Mouse (Mus musculus) yolk sac, embryonic 10.5 days (tissue): ENCODE data around the gene Arhgef3.
"Not testable (repeated sequence)": the region's sequence is repeated elsewhere in the genome, so short reads cannot be mapped to it uniquely, and the experiment has no call there.

Source experiments
- DNase-seq: peaks from one replicate; pipeline ENCODE4 v3.0.0-alpha.2; 2017; ENCODE audit warnings: low spot score

The Arhgef3 gene

DNA sequence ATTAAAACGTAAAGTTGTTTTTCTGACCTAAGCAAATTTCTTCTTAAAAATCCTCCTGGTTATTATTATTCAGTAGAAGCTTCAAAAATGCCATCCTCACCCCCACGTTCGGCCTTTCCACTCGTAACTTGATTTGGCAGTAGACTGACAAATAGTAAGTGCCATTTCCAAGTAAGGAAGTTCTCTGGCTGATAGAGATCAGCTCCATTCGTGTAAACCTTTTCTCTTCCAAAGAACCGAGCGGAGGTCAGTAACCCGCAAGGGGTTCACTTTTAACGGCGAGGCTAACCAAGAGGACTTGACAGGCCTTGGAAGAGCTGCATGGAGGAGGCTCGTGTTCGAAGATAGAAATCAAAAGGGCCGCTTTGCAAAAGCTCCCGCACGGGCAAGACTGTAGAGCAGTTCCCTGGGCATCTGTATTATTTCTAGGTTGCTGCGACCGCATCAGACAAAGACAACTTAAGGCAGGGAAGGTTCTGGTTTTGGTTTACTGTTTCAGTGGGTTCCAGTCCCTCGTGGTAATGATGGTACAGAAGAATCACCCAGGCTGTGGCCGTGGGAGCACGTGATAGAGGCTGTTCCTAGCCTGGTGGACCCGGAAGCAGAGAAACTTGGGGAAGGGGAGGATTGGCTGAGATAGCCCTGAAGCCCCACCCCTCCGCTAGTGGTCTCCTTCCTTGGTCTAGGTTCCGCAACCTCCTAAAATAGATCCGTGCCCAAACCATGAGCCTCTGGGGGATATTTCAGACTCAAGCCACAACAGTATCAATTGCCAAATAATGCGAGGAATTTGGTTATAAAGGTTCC, 117.5 kb downstream of the Arhgef3 start:
- no peak for DNase-seq

DNA sequence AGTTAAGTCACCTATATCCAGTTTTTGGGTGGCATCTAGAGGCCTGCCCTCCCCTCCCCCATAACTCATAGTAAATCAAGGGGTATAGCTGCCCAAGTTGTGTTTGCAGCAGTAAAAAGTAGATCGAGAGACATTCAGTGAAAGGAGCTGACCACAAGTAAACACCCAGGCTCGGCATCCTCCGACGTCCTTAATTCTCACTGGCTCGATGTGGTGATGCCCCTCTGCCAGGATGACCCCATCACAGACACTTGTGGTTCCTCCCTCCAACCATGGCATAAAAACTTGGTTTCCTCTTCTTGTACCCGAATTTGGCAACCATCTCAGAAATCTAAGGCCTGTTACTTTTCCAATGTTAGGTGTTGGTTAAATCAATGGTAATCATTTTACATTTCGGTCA, 118.4 kb downstream of the Arhgef3 start:
- no peak for DNase-seq

DNA sequence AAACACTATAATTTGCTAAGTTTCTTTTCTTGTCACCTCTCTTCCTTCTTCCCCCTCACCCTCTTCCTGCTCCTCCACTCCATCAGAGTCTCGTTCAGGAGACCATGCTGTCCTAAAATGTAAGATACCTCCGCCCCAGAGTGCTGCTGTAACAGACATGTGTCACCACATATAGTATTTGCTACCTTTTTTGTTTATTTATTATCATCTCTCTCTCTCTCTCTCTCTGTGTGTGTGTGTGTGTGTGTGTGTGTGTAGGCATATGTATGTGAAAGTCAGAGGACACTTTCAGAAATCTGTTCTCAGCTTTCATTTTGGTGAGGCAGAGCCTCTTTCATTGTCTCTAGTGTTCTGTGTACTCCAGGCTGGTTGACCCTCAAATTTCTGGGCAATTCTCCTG, 119.0 kb downstream of the Arhgef3 start:
- no peak for DNase-seq

DNA sequence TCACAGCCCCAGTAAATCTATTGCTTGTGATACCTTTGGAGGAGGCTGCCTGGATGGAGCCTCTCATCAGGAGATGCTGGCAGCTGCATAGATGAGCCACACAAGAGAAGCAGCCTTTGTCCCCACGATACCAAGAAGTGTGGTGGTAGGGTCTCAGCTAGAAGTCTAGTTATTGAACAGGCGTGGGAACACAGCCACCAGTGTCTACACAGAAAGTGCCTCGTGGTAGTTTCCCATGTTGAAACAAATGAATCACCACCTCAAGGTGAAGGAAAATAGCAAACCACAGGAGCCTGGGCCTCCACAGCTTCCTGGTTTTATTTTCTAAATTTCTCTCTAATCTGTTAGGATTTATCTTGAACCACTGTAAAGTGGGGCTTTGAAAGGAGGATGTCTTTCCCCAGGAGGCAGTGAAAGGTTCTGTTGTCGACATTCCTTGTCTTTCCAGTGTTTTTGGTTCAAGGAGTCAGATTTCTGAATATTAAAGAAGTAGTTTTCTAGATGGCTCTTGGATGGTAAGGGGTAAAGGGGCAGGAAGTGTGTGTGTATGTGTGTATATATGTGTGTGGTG, 119.7 kb downstream of the Arhgef3 start:
- no peak for DNase-seq

DNA sequence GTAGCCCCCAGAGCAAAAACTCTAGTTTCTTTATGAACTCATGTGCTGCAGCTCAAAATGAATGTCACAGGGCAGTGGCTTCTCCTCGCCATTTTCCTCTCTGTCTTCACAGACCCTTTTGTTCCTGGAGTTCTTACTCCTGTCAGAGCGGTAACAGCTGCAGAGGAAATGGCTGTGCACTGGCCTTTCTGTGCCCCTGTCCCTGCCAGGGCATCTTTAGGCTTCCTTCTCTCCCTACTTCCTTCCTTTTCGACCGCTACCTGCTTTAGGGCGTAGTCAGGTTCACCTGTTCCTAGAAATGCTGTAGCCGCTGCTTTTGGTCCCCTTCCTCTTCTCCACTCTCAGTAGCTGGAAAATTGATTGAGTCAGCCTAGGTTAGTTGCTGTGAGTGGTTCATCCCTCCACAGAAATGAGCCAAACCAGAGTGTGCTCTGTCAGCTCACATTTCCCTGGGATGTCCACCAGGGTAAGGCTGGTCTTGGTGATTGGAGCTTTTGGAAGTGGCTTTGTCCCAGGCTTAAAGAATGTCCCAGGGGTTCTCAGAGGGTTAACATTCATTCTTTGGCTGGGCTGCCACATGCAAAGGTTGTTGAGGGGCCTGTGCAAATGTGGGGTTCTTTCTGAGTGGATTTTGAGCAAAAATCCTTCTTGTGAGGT, 121.3 kb downstream of the Arhgef3 start:
- no peak for DNase-seq

DNA sequence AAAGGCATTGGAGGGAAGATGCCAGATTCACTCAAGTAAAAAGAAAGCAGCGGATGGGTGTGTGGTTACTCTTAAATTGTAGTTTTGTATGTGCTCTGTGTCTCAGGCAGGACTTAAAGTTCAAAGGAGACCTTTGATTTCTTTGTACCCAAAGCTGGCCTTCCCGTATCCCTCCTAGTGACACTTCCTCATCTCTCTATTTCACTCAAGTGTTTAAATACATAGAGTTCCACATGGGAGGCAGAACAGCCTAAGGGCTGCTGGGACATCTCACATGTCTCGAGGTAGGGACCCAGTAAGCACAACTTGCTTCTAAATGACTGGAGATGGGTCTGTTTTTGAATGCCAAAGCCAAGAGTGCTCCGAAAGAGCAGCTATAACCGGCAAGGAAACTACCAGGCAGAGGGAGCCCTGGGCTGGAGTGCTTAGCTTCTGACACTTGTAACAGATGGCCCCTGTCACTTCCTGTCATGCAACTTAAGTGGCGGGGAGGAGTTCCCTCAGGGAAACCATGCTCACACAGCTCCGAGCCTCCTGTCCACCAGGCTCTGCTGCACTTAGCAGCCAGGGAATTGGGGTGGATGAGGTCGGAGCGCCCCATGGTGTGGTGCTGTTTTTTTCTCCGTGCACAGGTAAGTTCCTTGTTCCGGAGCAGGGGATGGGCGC, 123.0 kb downstream of the Arhgef3 start:
- peak; percentile 25 for DNase-seq

DNA sequence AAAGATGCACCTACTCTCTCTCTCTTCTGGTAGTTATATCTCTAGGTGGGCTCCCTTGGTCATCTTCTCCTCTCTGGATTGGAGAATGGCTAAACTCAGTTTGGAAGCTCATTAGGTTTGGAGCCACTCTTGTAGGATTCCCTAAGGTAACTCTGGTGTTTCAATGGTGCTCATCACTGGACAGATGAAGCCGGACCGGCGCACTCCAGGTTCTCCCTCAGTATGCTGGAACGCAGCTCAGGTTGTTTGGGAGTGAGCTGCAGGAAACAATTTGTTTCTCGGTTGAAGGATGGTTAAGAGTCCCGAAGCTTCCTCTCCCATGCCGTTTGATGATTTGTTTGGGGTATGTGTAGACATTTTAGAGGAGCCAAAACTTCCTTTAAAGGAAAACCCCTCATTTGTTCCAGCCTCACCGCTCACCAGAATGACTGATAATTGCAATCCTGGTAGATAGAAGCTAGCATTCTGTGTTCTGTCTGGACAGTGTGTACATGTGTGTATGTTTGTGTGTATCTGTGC, 124.0 kb downstream of the Arhgef3 start:
- DNase-seq, result no peak

DNA sequence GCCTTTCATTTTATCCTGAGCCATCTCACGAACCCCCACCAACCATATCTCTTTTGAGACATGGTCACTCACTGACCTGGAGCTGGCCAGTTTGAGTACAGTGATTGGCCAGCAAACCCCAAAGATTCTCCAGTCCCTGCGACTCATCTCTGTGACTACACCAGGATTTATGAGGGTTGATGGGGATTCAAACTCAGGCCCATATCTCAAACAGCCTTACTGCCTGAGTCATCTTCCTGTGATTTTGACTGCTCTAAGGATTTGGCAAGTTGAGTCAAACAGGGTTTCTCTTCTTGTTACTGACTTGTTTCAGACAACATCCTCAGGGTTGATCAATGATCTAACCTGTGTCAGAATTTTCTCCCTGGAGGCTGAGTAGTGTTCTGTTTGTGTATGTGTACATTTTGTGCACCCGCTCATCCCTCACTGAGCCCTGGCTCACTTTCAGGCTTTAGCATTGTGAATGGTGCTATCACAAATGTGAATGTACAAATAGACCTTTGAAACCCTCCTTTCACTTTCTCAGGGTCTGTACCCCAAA, 124.9 kb downstream of the Arhgef3 start:
- DNase-seq, result no peak

DNA sequence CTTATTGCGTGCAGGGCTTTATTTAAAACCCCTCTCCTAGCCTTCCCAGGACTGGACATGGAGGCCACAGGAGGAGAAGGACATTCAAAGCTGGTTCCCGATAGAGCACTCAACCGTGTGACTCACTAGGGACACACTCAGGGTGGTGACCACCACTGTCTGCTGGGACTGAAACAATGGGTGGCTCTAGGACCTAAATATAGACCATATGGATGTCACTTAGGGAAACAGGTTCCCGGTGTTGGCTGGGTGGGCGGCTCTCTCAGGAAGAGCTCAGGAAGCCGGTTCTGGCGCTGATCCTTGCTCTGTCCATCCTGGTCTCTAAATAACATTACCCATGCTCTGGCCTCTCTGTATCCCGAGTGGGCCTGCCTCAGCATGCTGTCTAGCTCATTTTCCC, 127.6 kb downstream of the Arhgef3 start:
- DNase-seq, result no peak

DNA sequence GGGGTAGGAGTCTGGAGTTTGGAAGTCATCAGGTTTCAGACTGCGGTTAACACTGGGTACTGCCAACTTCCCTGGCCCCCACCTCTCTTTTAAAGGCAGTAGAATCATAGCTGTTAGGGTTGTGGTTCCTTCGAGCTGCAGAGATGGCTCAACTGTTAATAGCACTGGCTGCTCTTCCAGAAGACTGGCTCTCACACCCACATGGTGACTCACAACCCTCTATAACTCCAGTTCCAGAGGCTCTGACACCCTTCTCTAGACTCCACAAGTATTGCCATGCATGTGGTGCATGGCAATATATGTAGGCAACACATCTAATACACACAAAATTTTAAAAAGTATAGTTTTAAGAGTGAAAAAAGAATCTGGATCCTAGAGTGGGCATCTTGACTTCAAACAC, 128.1 kb downstream of the Arhgef3 start:
- no peak for DNase-seq

DNA sequence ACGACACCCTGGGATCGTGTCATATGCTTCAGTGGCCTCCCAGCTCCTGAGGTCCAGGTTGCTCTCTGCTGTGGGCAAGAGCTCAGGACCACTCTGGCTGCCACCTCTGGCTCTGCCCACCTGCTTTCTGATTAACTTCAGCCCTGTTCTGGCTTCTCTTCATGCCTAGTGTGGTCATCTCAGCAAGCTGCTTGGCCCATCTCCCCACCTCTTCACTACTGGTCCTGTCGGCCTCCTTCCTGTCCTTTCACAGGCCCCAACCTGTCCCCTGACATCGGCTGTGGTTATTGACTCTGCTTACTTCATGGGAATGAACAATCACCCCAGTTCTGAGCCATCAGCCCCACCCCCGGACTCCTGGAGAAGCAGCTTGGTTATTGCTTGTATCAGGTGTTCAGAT, 128.9 kb downstream of the Arhgef3 start:
- no peak for DNase-seq

DNA sequence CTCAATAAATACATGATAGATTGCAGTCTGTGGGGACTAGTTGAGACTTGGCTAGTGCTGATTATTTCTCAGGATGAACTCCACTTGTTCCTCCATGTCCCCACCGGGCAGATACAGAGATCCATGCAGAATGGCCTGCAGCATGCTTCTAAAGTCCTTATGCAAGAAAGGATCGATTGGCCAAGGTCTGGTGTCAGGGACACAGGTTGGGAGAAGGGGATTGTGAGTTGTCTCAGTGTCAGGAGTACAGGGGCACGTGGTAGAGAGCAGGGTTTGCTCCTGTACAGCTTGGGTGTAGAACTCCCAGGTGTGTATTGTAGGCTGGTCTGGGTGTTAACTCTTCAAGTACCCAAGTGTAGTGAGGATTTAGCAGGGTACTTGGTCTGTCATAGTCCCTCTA, 130.2 kb downstream of the Arhgef3 start:
- DNase-seq, result no peak

DNA sequence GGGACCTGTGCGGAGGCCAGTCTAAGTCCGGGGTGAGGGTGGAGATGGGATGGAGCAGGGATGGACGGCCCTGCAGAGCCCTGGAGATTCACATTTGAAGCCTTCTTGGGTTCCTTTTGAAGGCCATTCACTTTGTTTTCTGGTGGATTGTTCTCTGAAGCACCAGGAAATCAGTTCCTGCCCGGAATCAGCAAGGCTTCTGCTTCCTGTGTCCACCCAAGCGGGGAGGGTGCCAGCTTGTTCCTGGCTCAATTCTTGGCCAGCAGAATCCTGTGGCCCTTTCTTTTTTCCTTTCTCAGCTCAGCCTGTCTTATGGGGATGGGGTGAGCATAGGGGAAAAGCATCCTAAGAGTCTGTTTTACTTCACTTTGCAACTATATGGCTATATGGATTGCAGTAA, 131.7 kb downstream of the Arhgef3 start:
- DNase-seq, result no peak

DNA sequence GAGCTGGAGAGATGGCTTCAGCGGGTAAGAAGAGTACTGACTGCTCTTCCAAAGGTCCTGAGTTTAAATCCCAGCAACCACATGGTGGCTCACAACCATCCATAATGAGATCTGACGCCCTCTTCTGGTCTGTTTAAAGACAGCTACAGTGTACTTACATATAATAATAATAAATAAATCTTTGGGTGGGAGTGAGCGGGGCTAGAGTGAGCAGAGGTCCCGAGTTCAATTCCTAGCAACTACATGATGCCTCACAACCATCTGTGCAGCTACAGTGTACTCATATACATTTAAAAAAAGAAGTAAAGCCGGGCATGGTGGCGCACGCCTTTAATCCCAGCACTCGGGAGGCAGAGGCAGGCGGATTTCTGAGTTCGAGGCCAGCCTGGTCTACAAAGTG, 132.2 kb downstream of the Arhgef3 start:
- DNase-seq, result not testable (repeated sequence)

DNA sequence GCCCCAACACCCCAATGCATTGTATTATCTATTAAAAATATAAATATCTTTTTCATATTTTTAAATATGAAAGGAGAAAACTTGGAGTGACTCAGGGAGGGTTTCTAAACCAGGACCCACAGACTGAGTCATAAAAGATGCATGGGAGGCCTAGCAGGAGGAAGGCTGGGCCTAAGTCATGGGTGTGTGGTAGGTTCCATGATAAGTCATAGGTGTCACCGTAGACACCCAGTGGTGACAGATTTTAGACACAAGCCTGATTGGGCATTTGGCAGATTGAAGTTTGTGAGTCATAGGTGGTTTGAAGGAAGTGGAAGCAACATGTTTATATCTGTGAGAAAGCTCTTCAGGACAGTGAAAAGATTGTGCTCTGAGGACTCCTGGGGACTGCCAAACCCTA, 134.4 kb downstream of the Arhgef3 start:
- DNase-seq, result no peak

DNA sequence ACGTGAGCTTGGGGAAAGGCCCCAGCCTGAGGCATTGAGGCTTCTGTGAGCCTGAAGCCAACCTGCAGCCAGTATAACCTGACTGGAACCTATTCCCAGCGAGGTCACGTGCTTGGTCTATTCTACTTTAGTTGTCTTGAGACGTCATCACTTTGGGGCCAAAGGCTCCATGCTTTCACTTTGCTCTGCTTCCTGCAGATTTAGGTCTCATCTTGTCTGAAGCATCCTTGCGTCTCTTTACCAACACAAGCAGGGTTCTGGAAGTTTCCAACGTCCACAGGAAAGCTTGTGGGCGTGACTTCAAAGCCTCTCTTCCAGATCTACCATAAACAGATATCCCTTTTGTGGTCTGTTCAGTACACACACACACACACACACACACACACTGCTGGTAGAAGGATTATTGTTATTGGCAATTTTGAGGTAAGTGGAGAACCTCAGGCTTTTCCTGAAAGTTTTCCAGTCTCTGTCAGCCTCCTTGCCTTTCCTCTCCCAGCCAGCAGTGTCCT, 135.6 kb downstream of the Arhgef3 start:
- no peak for DNase-seq

DNA sequence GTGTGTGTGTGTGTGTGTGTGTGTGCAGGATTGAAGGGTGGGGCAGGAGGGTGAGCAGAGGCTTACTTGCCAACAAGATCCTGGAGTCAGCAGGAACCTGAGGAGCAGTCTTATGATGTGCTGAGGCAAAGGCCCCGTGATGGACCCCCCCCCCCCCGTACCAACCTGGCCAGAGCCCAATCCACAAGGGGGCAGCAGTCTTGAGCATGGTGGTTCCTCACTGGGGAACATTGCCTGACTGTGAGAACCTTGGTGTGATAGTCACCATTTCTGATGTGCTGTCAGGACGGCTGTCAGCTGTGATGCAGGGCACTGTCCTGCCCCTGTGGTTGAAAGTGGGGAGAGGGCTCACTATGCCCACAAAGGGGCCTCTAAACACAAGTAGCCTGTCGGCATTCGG, 138.7 kb downstream of the Arhgef3 start:
- no peak for DNase-seq

DNA sequence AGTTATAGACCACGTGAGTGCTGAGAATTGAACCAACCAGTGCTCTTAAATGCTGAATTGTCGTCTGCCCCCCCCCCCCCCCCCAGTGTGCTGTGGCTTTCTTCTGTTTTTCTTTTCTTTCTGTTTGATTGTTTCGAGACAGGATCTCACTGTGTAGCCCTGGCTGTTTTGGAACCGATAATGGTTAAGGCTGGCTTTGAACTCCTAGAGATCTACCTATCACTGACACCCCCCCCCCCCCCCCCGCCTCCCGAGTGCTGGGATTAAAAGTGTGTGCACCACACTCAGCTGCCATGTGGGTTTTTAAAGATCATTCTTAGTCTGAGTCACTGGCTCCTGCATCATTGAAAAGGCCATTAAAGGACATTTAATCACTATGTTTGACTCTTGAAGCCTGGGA, 147.7 kb downstream of the Arhgef3 start:
- no peak for DNase-seq

DNA sequence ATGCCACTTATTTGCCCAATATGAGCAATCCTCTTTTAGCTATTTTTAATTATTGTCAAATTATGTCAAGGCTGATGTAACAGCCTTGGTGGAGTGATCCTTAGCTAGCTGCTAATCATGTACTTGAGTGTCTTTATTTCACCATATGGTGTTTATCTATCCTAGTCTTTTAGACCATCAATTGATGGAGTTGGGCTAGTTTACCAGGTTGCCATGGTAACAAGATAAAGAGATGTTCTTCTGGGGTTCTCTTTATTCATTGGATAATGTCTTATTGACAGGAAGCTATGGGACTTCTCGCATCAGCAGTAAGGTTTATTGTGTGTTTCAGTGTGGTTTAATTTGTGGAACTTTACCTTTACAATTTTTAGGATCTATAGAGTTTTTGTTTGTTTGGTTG, 151.9 kb downstream of the Arhgef3 start:
- no peak for DNase-seq

DNA sequence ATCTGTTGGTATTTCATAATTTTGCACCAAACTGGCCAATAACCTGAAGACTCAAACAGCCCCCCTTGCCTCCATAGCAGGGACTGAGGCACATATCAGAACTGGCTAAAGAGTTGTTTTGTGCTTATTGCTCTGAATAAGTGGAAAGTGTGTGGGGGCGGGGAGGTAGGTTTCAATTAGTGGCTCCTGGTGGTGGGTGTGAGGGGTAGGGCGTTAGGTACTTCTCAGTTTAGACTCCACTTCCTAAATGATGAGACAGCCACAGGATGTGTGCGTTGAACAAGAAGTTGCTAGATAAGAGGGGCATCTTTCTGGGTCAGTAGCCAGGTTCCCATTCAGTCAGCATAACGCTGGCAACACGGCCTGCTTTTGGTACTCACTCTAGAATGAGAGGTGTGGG, 153.4 kb downstream of the Arhgef3 start:
- DNase-seq, result no peak

DNA sequence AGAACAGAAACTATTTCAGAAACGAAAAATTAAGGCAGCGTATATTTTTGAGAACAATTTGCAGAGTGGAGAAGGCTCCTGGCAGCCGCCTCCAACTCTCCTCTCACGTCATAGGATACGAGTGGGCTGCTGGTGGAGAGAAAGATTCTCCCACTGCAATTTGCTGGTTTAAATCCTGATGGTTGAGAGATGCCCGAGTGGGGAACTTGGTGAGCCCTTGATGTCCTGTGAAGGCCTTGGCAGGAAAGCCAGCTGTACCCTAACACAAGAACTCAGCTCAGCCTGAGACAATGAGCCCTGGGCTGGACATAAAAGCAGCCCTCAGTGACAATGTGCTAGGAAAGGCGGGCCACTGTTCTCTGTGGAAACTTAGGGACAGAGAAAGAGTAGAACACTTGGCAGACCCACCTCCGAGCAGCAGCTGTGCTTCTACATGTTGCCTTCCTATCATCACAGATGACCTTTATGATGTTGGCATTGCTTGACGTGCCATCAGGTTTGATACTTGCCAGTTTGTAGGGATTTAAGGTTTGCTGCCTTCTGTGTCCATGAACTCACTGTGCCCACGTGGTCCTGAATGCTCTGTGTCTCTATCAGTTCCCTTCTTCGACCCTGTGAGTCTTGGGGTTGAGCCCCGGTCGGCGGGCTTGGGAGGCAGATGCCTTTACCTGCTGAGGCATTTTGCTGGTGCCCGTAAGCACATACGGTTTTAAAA, 154.4 kb downstream of the Arhgef3 start:
- no peak for DNase-seq

DNA sequence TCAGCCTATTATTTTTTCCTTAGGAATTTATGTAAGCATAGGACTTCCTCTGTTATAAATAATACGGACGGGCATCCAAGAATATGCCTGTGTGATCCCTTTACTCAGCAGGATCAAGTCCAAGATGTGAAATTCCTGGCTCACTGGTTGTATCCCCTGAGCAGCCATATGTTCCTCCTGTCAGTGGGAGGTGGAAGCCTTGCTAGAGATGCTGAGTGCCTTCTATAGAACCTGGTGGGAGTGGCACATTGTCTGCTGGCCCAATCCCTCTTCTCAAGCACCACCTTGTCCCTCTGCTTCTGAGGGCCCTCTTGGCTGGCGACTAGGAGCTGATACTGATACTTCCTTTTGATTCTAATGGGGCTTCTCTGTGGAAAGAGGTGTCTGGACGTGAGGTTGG, 155.1 kb downstream of the Arhgef3 start:
- DNase-seq, result no peak
